Mouse (Mus musculus) activated CD4-positive, CD25-positive, alpha-beta regulatory T cell, adult 4 months (primary cell): ENCODE results near the gene Capn11. TPM values are rescaled to one million over a fixed set of nuclear protein-coding genes. Genes with fewer than 3 reads are reported as not detected.

Experiments used
- ATAC-seq: one replicate; pipeline ENCODE4 v1.8.0; 2017
- polyA plus RNA-seq, 2 experiments: library from polyadenylated mRNA; unstranded; fragments of 100-300 nt; shearing (Covaris generic); gene quantifications; one replicate each; pipeline ENCODE4 v1.2.1; 2017

Gene Capn11
- polyA plus RNA-seq, 2 experiments from 2014 or later = 0.33 TPM; not detected in 1

GRCm38 (mm10) chr17:45681588-45681987 is 22.5 kb upstream of the Capn11 start:
- ATAC-seq = no peak

GRCm38 (mm10) chr17:45680391-45680980 is 21.4 kb upstream of the Capn11 start:
- ATAC-seq = no peak

- ATAC-seq = no peak
Measured at GRCm38 (mm10) chr17:45678106-45678505, 19.0 kb upstream of the Capn11 start.

GRCm38 (mm10) chr17:45672598-45672997 is 13.5 kb upstream of the Capn11 start:
- ATAC-seq = no peak

GRCm38 (mm10) chr17:45671821-45672220 is 12.7 kb upstream of the Capn11 start:
- ATAC-seq = no peak

- ATAC-seq = no peak
Measured at GRCm38 (mm10) chr17:45667986-45668385, 8.9 kb upstream of the Capn11 start.

GRCm38 (mm10) chr17:45667481-45667880 is 8.4 kb upstream of the Capn11 start:
- ATAC-seq = no peak

GRCm38 (mm10) chr17:45666091-45666490 is 7.0 kb upstream of the Capn11 start:
- ATAC-seq = no peak

- ATAC-seq = no peak
Measured at GRCm38 (mm10) chr17:45664608-45665007, 5.5 kb upstream of the Capn11 start.

- peak; percentile 72 for ATAC-seq
Measured at GRCm38 (mm10) chr17:45663106-45663919, 4.2 kb upstream of the Capn11 start.

- no peak for ATAC-seq
Measured at GRCm38 (mm10) chr17:45655820-45656219, 3.3 kb downstream of the Capn11 start.

- no peak for ATAC-seq
Measured at GRCm38 (mm10) chr17:45653233-45653632, 5.9 kb downstream of the Capn11 start.

GRCm38 (mm10) chr17:45644185-45644584 is 14.9 kb downstream of the Capn11 start:
- ATAC-seq = no peak

GRCm38 (mm10) chr17:45642701-45643100 is 16.4 kb downstream of the Capn11 start:
- ATAC-seq = no peak

- no peak for ATAC-seq
Measured at GRCm38 (mm10) chr17:45641981-45642380, 17.1 kb downstream of the Capn11 start.

- no peak for ATAC-seq
Measured at GRCm38 (mm10) chr17:45638596-45639295, 20.4 kb downstream of the Capn11 start.

- no peak for ATAC-seq
Measured at GRCm38 (mm10) chr17:45634033-45634432, 25.1 kb downstream of the Capn11 start.

GRCm38 (mm10) chr17:45631940-45632339 is 27.2 kb downstream of the Capn11 start:
- ATAC-seq = peak; percentile 83

- no peak for ATAC-seq
Measured at GRCm38 (mm10) chr17:45630992-45631391, 28.1 kb downstream of the Capn11 start.

GRCm38 (mm10) chr17:45629861-45630694 is 29.0 kb downstream of the Capn11 start:
- ATAC-seq = no peak

GRCm38 (mm10) chr17:45628885-45629855 is 30.0 kb downstream of the Capn11 start:
- ATAC-seq = no peak
